Mouse (Mus musculus) neutrophil, adult 5-6 weeks (primary cell): ENCODE data around the gene Fes. TPM values are rescaled to one million over a fixed set of nuclear protein-coding genes. Genes with fewer than 3 reads are reported as not detected.

Experiments used
- total RNA-seq: library from RNA; stranded (forward); fragments of 200-1000 nt; gene quantifications from 2 replicates; pipeline ENCODE4 v1.2.3, GENCODE M21; 2017

The Fes gene
- total RNA-seq, 1 experiment from 2014 or later, result 221 TPM

Other genes with a start within 250 kb of the Fes start
- gene Sema4b, start 201.1 kb downstream of the Fes start, total RNA-seq, result 41.3 and 42.9 TPM in 2 replicates
- gene Cib1, start 155.1 kb downstream of the Fes start, total RNA-seq, result 72.9 and 88.3 TPM in 2 replicates
- 3.4 and 4.9 TPM in 2 replicates for gene Gdpgp1, start 155.1 kb downstream of the Fes start, total RNA-seq
- 0.61 and 2.7 TPM in 2 replicates for gene Ttll13, start 141.6 kb downstream of the Fes start, total RNA-seq
- gene Ngrn, start 126.7 kb downstream of the Fes start, total RNA-seq, result 33.8 and 39.5 TPM in 2 replicates
- gene Vps33b, start 118.3 kb downstream of the Fes start, total RNA-seq, result 21.1 and 26.4 TPM in 2 replicates
- gene Prc1, start 93.5 kb downstream of the Fes start, total RNA-seq, result 5.7 and 6.1 TPM in 2 replicates
- 23.1 and 27.9 TPM in 2 replicates for gene Rccd1, start 63.5 kb downstream of the Fes start, total RNA-seq
- 44.4 and 48.0 TPM in 2 replicates for gene Unc45a, start 46.9 kb downstream of the Fes start, total RNA-seq
- gene Hddc3, start 44.8 kb downstream of the Fes start, total RNA-seq, result 6.6 and 19.4 TPM in 2 replicates
- 46.7 and 58.4 TPM in 2 replicates for gene Man2a2, start 16.6 kb downstream of the Fes start, total RNA-seq
- gene Furin, start 17.5 kb upstream of the Fes start, total RNA-seq, result 63.9 and 69.6 TPM in 2 replicates
- gene Blm, start 147.2 kb upstream of the Fes start, total RNA-seq, result 8.4 and 9.8 TPM in 2 replicates